Mouse (Mus musculus): Measurements from ENCODE around the gene Ccdc117. TPM values are rescaled to one million over a fixed set of nuclear protein-coding genes. Genes with fewer than 3 reads are reported as not detected.
"Not testable (repeated sequence)": the region's sequence is repeated elsewhere in the genome, so short reads cannot be mapped to it uniquely, and the experiment has no call there.

The Ccdc117 gene
- polyA plus RNA-seq, 1 experiment from 2014 or later: 22.4 TPM

DNA sequence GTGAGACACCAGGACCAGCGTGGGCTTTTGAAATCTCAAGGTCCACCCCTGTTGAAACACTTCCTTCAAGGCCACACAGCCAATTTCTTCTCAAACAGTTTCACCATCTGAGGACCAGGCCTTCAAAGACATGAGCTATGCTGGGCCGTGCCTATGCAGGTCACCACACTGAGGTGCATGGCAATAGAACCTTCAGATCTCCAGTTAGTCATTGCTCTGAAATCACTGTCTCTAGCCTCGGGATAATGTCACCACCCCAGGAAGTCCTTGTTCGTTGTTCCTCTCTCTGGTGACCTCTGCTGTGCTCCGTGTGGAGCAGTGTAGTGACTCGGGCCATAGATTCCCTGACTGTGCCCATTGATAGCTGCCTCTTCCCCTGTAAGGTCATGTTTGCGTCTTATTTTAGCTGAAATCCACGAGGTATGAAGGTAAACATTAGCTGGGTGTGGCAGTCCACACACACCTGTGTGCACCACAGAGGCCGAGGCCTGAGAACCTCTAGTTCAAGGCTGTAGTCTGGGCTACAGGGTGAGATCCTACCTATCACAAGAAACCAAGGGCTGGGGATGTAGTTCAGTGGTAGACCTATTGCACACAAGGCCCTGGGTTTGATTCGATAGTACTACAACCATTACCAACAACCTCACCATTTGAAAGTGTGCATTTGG is 50.9 kb downstream of the Ccdc117 start:
- H3K9me3 ChIP-seq (ENCODE audit: low read depth, low read length): no peaks in the 10 kb centered on the region
- TF ChIP-seq CTCF (IDR thresholded peaks at IDR 0.05; ENCODE audit: low read depth): no peak
- H3K4me2 ChIP-seq: no peak overlapping the region
- ATAC-seq (ENCODE audit: insufficient read depth) (no peak), DNase-seq (no peak)
- H3K4me1 ChIP-seq (ENCODE audit: insufficient read depth): no peaks in the 10 kb centered on the region
- H3K9ac ChIP-seq: no peak overlapping the region
- H3K27ac ChIP-seq (ENCODE audit: low read depth): no peak overlapping the region
- 70% methylated on average over 10 of the region's 10 CpGs for WGBS
- H3K36me3 ChIP-seq (ENCODE audit: insufficient read depth): no peaks in the 10 kb centered on the region
- no peaks in the 10 kb centered on the region for H3K27me3 ChIP-seq (ENCODE audit: insufficient read depth, low read length)
- no peak overlapping the region for H3K4me3 ChIP-seq (ENCODE audit: low read depth, low read length)

DNA sequence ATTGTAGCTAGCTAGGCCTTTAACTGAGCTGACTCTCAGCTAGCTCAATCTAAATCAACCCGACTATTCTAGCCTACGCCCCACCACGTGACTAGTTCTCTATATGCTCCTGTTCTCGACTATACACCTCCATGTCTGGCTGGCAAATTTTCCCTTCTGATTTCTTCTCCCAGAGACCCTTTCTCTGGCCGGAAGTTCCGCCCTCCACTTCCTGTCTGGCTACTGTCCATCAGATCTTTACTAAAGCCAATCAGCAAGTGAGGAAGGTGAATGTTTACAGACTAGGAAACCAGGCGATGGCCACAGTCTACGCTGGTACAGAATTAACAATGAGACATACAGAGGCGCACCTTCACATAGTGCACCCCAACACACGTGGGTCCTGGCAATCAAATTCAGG is 52.6 kb downstream of the Ccdc117 start:
- 82% methylated on average over 10 of the region's 10 CpGs for WGBS
- not testable (repeated sequence) for H3K27ac ChIP-seq (ENCODE audit: low read depth); ATAC-seq (ENCODE audit: insufficient read depth); H3K9me3 ChIP-seq (ENCODE audit: low read depth, low read length); DNase-seq; H3K4me3 ChIP-seq (ENCODE audit: low read depth, low read length); H3K4me2 ChIP-seq; H3K4me1 ChIP-seq (ENCODE audit: insufficient read depth); H3K36me3 ChIP-seq (ENCODE audit: insufficient read depth); H3K27me3 ChIP-seq (ENCODE audit: insufficient read depth, low read length); H3K9ac ChIP-seq

DNA sequence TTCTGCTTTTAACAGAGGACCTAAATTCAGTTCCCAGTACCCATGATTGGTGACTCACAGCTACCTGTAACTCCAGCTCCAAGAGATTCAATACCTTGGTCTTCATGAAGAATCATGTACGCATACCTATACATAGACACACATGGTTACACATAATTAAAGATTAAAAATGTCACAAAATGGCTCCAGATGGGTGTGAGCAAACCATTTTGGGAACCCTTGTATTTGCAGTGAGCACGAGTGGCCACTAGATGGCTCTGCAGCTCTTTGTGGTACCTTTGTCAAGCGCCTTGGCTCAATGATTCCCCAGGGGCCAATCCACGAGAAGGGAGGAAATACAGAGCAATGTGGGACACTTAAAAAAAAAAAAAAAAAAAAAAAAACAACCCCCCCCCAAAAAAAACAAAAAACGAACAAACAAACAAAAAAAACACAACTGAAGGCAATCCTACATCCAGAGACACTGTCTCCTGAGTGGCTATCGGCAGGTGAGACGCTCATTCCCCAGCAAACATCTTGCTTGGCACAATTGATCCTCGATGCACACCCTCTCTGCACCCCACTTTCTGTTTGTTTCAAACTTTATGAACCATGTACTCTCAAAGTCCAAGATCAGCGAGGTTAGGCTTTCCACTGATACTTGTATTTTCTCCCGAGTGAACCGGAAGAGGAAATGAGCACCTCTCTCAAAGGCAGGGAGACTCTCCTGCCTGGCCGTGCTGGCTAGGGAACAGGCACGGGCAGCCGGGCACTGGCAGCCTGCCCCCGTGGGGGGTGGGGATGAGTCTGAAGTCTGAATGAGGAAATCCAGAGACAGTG is 56.6 kb downstream of the Ccdc117 start:
- H3K27ac ChIP-seq (ENCODE audit: low read depth): no peak overlapping the region
- peak overlapping the region; percentile 68 for H3K4me2 ChIP-seq
- DNase-seq: peak; percentile 98
- no peaks in the 10 kb centered on the region for H3K27me3 ChIP-seq (ENCODE audit: insufficient read depth, low read length)
- TF ChIP-seq CTCF (IDR thresholded peaks at IDR 0.05; ENCODE audit: low read depth): peak; percentile 92
- no peaks in the 10 kb centered on the region for H3K9me3 ChIP-seq (ENCODE audit: low read depth, low read length)
- H3K36me3 ChIP-seq (ENCODE audit: insufficient read depth): no peaks in the 10 kb centered on the region
- ATAC-seq (ENCODE audit: insufficient read depth): peak; percentile 75
- 12% methylated on average over 15 of the region's 15 CpGs for WGBS
- H3K4me3 ChIP-seq (ENCODE audit: low read depth, low read length): peak overlapping the region; percentile 30
- peak overlapping the region; percentile 17 for H3K9ac ChIP-seq
- H3K4me1 ChIP-seq (ENCODE audit: insufficient read depth): no peaks in the 10 kb centered on the region

DNA sequence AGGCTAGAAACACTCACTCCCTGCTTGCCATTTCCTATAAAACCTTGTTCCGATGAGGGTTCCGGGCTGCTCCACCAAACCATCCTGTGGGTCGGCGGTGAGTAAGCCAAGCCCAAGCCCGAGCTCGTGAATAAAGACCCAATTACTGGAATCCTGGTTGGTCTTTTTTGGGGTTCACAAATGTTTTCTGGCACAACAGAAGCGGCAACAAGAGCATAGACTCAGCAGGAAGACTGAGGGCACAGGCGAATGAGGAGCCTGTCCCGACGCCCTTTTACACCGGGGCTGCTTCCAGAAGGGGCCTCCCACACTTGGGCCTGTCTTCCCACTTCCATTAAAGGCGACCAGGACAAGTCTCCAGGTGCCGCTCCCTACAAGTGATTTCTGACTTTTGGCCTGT is 59.4 kb downstream of the Ccdc117 start:
- Histone ChIP-seq H3K27me3 (ENCODE audit: insufficient read depth, low read length) (no peaks in the 10 kb centered on the region), H3K36me3 (ENCODE audit: insufficient read depth) (no peaks in the 10 kb centered on the region), H3K9ac (no peak overlapping the region), H3K4me2 (no peak overlapping the region), H3K27ac (ENCODE audit: low read depth) (no peak overlapping the region), H3K9me3 (ENCODE audit: low read depth, low read length) (no peaks in the 10 kb centered on the region), H3K4me3 (ENCODE audit: low read depth, low read length) (no peak overlapping the region), H3K4me1 (ENCODE audit: insufficient read depth) (no peaks in the 10 kb centered on the region)
- no peak for ATAC-seq (ENCODE audit: insufficient read depth)
- no peak for TF ChIP-seq CTCF (IDR thresholded peaks at IDR 0.05; ENCODE audit: low read depth)
- WGBS: 81% methylated on average over 13 of the region's 13 CpGs
- DNase-seq: no peak

Other genes with a start within 250 kb of the Ccdc117 start
- 16.8 and 18.0 TPM in 2 replicates for gene Znrf3, start 97.3 kb downstream of the Ccdc117 start, polyA plus RNA-seq (2014; fragmentation: Nextera tagmentation; extraction: Ambion mirVana)
- gene Xbp1, start 21.5 kb downstream of the Ccdc117 start, polyA plus RNA-seq (2014; fragmentation: Nextera tagmentation; extraction: Ambion mirVana): 180 and 193 TPM in 2 replicates
- not detected in 2 replicates for gene Ankrd36, start 27.5 kb upstream of the Ccdc117 start, polyA plus RNA-seq (2014; fragmentation: Nextera tagmentation; extraction: Ambion mirVana)
- gene Mrps24, start 173.5 kb upstream of the Ccdc117 start, polyA plus RNA-seq (2014; fragmentation: Nextera tagmentation; extraction: Ambion mirVana): 193 and 208 TPM in 2 replicates
- 18.3 and 20.1 TPM in 2 replicates for gene Urgcp, start 220.2 kb upstream of the Ccdc117 start, polyA plus RNA-seq (2014; fragmentation: Nextera tagmentation; extraction: Ambion mirVana)
- gene Dbnl, start 246.3 kb upstream of the Ccdc117 start, polyA plus RNA-seq (2014; fragmentation: Nextera tagmentation; extraction: Ambion mirVana): 106 and 114 TPM in 2 replicates

All from lung, embryonic 14.5 days (tissue).